Mouse (Mus musculus): ENCODE data around the gene Rab25.

GRCm38 (mm10) chr3:88544514-88544913, 3.6 kb downstream of the Rab25 start:
- TF ChIP-seq NANOG (IDR thresholded peaks at IDR 0.05; ENCODE audit: borderline replicate concordance, low read length) (no peak), CTCF (conservative IDR thresholded peaks at IDR 0.05; ENCODE audit: low read length) (peak; percentile 50), POU5F1 (IDR thresholded peaks at IDR 0.05; ENCODE audit: borderline replicate concordance, low read length) (no peak)

Data from E14TG2a.4 (cell line).